Mouse (Mus musculus) hindbrain, embryonic 14.5 days (tissue): ENCODE data around the gene Gpr137c. TPM values are rescaled to one million over a fixed set of nuclear protein-coding genes. Genes with fewer than 3 reads are reported as not detected.
A peak's percentile ranks its signal among the peaks of the same experiment; 100 is the strongest.

ENCODE experiments used
- ATAC-seq: fragments of 200-750 bp; cut with Nextera tagmentation; 2 replicates; pipeline ENCODE4 v1.8.0; 2017; ENCODE audit warnings: moderate number of reproducible peaks, mild to moderate bottlenecking, moderate TSS enrichment, moderate library complexity; ENCODE audit not compliant: low FRiP score
- DNase-seq: peaks from one replicate; pipeline ENCODE4 v3.0.0-alpha.2; 2015; ENCODE audit warnings: low spot score
- H3K27ac ChIP-seq: fragments of 300-500 bp; sonication (generic); 2 replicates; pipeline ENCODE4 v1.5.1; 2014; ENCODE audit warnings: mild to moderate bottlenecking, moderate library complexity
- H3K27me3 ChIP-seq: fragments of 300-500 bp; sonication (generic); 2 replicates; pipeline ENCODE4 v1.6.1; 2014; ENCODE audit warnings: mild to moderate bottlenecking, low read length, mixed read lengths; ENCODE audit not compliant: control insufficient read depth, insufficient read depth
- H3K36me3 ChIP-seq: fragments of 300-500 bp; sonication (generic); replicated peaks from 2 replicates; pipeline ENCODE4 v1.6.1; 2014; ENCODE audit not compliant: control insufficient read depth, insufficient read depth
- H3K4me1 ChIP-seq: fragments of 300-500 bp; sonication (generic); replicated peaks from 2 replicates; pipeline ENCODE4 v1.6.1; 2014; ENCODE audit warnings: antibody characterized with exemption, low read length, mixed read lengths; ENCODE audit not compliant: control insufficient read depth, insufficient read depth
- H3K4me2 ChIP-seq: fragments of 300-500 bp; sonication (generic); replicated peaks from 2 replicates; pipeline ENCODE4 v1.6.1; 2014; ENCODE audit warnings: mild to moderate bottlenecking, moderate library complexity
- H3K4me3 ChIP-seq: fragments of 300-500 bp; sonication (generic); replicated peaks from 2 replicates; pipeline ENCODE4 v1.5.1; 2014; ENCODE audit warnings: mild to moderate bottlenecking, low read length
- H3K9ac ChIP-seq: fragments of 300-500 bp; sonication (generic); 2 replicates; pipeline ENCODE4 v1.6.1; 2014
- H3K9me3 ChIP-seq: fragments of 300-500 bp; sonication (generic); 2 replicates; pipeline ENCODE4 v1.6.1; 2016; ENCODE audit warnings: low read length; ENCODE audit not compliant: control insufficient read depth
- WGBS: fragments of 180-500 bp; shearing (Covaris S2); extraction: QIAGEN DNeasy Blood & Tissue Kit; methylation state at CpG from one replicate; pipeline ENCODE4 v1.1.7; 2014; 5-methylcytosine and 5-hydroxymethylcytosine counted together
- polyA plus RNA-seq: library from polyadenylated mRNA; unstranded; fragments of >200 nt; fragmentation: Nextera tagmentation; extraction: Ambion mirVana; gene quantifications from 2 replicates; pipeline ENCODE4 v1.2.1, GENCODE M21; 2014

Gpr137c gene
- polyA plus RNA-seq, 1 experiment from 2014 or later, result 18.8 TPM

DNA sequence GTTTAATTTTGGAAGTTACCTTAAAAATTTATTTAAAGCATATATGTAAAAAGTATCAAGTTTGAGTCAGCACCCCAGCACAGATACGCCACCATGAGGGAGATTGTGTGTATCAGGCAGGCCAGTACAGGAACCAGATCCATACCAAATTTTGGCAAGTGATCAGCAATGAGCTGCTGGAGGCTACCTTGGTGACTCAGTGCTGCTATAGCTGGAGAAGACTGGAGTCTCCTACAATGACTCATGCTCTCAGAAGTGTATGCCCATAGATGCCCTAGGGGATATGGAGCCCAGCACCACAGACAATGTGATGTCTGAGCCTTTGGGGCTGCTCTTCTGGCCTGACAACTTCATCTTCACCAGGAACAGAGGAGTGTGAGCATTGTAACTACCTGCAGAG lies 8.1 kb upstream of the Gpr137c start:
- DNase-seq (no peak), ATAC-seq (no peak)
- Histone ChIP-seq H3K4me1 (no peaks in the 10 kb centered on the region), H3K4me3 (no peak overlapping the region), H3K9me3 (no peaks in the 10 kb centered on the region), H3K27me3 (no peaks in the 10 kb centered on the region), H3K9ac (no peak overlapping the region), H3K4me2 (no peak overlapping the region), H3K27ac (no peak overlapping the region), H3K36me3 (peaks cover 28% of the 10 kb centered on the region)
- WGBS, result 90% methylated on average over 1 of the region's 1 CpGs

DNA sequence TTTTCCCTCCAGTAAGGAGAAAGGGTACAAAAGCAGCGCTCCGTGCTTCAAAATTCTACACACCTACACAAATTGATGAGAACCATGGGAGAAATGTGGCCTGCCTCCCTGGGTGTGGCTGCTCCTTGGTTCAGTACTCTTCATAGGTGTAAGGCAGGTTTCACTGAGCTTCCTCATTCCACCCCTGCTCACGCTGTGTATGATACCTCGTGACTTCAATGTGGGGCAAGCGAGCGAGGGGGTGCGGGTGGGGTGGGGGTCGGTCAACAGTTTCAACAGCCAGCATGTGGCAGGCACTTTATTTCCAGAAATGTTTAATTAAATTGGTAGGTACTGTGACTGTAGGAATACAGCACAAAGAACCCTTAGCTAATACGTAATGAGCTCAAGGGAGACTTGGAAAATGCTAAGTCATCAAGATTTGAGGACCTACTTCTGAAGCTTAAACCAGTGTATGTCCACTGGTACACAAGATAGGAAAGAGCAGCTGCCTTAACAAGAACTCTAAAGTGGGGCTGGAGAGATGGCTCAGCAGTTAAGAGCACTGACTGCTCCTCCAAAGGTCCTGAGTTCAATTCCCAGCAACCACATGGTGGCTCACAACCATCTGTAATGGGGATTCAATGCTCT lies 2.7 kb upstream of the Gpr137c start:
- DNase-seq (no peak), ATAC-seq (no peak)
- no peak overlapping the region for H3K4me2 ChIP-seq
- no peak overlapping the region for H3K9ac ChIP-seq
- H3K9me3 ChIP-seq, result no peaks in the 10 kb centered on the region
- no peak overlapping the region for H3K4me3 ChIP-seq
- WGBS, result 96% methylated on average over 9 of the region's 9 CpGs
- no peaks in the 10 kb centered on the region for H3K27me3 ChIP-seq
- no peak overlapping the region for H3K27ac ChIP-seq
- H3K36me3 ChIP-seq, result peaks cover 4% of the 10 kb centered on the region; the same call in 1 of the 2 replicates
- H3K4me1 ChIP-seq, result peaks cover 13% of the 10 kb centered on the region; the same call in 1 of the 2 replicates

DNA sequence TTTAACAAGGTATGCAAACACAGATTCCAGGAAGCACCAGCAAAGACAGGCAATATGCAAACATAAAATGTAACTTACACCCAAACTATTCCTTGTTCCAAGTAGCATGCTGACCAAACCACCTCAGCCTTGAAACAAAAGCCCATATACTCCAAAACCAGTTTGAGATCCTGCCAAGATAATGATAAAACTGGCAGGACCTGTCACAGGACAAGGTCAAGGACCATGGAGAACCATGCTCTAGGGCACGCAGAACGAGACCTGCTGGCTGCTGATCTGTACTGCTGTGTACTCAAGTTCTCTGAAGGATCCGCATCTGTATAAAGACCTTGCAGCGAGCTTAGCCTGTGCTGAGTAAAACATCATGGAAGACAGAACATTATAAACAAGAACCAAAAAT lies 1.8 kb upstream of the Gpr137c start:
- H3K27ac ChIP-seq, result no peak overlapping the region
- H3K9me3 ChIP-seq, result no peaks in the 10 kb centered on the region
- H3K4me1 ChIP-seq, result peaks cover 19% of the 10 kb centered on the region; the same call in 1 of the 2 replicates
- H3K36me3 ChIP-seq, result peaks cover 4% of the 10 kb centered on the region; the same call in 1 of the 2 replicates
- ATAC-seq (no peak), DNase-seq (no peak)
- H3K9ac ChIP-seq, result peak overlapping the region; percentile 54
- WGBS, result 94% methylated on average over 4 of the region's 4 CpGs
- no peaks in the 10 kb centered on the region for H3K27me3 ChIP-seq
- H3K4me3 ChIP-seq, result peak overlapping the region; percentile 92
- peak overlapping the region; percentile 77 for H3K4me2 ChIP-seq

DNA sequence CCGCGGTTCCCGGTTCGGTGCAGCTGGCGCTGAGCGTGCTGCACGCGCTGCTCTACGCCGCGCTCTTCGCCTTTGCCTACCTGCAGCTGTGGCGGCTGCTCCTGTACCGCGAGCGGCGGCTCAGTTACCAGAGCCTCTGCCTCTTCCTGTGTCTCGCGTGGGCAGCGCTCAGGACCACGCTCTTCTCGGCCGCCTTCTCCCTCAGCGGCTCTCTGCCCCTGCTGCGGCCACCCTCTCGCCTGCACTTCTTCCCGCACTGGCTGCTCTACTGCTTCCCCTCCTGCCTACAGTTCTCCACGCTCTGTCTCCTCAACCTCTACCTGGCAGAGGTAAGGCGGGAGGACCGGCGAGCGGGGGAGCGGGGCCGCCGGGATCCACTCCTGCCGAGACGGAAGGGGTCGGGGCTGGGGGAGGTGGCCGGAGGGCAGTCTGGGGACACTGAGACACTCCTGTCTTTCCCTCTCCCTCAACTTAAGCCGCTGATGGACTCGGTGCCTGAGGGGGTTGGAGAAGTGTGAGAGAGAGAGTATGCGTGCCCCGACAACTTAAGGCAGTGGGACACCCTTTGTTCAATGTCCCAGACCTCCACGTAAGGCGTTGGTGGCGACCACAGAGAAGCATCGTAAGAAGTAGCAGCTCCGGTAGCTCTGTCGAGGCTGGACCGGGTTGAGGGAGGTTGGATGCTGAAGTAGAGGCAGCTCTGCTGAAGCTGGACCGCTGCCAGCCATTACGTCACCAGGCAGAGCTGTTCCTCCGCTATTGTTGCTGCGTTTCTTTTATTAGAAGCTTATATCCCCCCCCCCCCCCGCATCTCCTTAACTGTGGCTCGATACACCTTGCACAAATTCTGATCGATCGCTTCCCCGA lies 806 bp downstream of the Gpr137c start, which contains the start of gene Txndc16:
TSS of gene Txndc16 (minus strand) at position 239 of the 867 bp plus-strand sequence.
- under 1% methylated on average over 58 of the region's 59 CpGs for WGBS
- no peaks in the 10 kb centered on the region for H3K36me3 ChIP-seq
- H3K27ac ChIP-seq, result peak within 1 kb of the TSS; percentile 95
- H3K27me3 ChIP-seq, result no peaks in the 10 kb centered on the region
- DNase-seq (peak; percentile 93), ATAC-seq (peak; percentile 46)
- H3K4me1 ChIP-seq, result peaks cover 25% of the 10 kb centered on the region; the same call in 1 of the 2 replicates
- peak within 1 kb of the TSS; percentile 77 for H3K4me2 ChIP-seq
- peak within 1 kb of the TSS; percentile 92 for H3K4me3 ChIP-seq
- H3K9ac ChIP-seq, result peak within 1 kb of the TSS; percentile 94
- H3K9me3 ChIP-seq, result no peaks in the 10 kb centered on the region

DNA sequence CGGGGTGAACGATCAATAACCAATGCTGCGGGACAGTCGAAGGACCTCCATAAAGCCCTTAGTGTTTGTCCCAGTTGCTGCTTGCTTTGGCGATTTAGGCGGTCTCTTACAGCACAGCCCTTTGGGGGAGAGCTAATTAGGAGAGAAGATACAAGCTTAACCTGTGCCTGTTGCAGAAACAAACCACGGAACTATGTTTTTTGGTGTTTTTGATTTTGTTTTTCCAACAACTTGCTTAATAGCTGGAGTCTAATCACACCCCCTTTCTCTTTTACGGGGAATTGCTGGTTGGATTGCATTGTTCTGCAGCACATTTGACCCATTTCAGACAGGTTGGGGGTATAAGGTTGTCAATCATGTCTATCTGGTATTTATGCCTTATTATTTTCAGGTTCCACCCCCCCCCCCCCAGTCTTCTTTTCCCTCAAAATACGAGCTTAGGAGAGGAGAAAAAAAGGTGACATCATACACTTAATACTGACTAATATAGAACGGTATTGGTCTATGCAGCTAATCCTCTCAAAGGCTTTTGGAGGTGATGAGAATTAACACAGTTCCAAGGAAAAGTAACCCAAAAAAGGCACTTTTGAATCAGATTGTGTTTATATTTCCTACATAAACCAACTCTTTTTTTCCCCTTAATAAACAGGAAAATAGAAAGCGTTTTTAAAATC lies 1.6 kb downstream of the Gpr137c start:
- H3K27ac ChIP-seq, result peak overlapping the region; percentile 95
- no peaks in the 10 kb centered on the region for H3K9me3 ChIP-seq
- peak overlapping the region; percentile 92 for H3K4me3 ChIP-seq
- H3K36me3 ChIP-seq, result no peaks in the 10 kb centered on the region
- 7% methylated on average over 11 of the region's 11 CpGs for WGBS
- no peaks in the 10 kb centered on the region for H3K27me3 ChIP-seq
- peaks cover 25% of the 10 kb centered on the region; the same call in 1 of the 2 replicates for H3K4me1 ChIP-seq
- no peak for ATAC-seq
- peak overlapping the region; percentile 94 for H3K9ac ChIP-seq
- peak; percentile 69 for DNase-seq
- H3K4me2 ChIP-seq, result peak overlapping the region; percentile 53

DNA sequence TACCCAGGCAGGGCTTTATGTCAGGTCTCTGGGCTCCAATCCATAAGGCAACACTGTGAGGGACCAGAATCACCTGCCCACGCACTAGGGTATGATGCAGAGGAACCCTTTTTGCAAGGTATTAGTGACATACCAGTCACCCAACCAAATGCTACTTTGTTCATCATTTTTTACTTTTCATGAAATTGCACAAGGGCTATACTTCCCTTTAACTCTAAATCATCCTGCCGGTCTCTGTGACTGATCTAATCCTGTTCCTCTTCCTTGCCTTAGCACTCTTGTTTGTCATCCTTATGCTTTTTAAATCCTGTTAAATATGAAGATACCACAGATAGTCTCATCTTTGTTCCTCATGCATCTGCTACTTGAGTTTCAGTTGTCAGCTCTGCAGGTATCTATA lies 19.5 kb downstream of the Gpr137c start:
- no peaks in the 10 kb centered on the region for H3K9me3 ChIP-seq

DNA sequence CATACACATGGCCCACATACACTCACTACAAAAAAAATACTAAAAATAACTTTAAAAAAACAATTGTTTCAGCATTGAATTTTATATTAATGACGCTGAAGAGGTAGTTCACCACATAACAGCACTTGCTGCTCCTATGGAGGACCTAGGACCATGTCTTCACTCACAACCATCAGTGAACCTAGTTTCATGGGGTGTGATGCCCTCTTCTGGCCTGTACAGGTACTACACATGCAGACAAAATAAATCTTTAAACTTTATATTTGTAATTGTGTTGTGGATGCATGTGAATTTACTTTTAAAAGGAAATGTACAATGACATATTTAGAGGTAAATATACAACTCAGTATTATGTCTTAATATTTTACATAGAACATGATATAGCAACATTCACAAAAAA lies 22.1 kb downstream of the Gpr137c start:
- no peak for ATAC-seq
- Histone ChIP-seq H3K27me3 (no peaks in the 10 kb centered on the region), H3K4me2 (no peak overlapping the region), H3K36me3 (peaks cover 6% of the 10 kb centered on the region), H3K4me3 (no peak overlapping the region), H3K9me3 (no peaks in the 10 kb centered on the region), H3K4me1 (no peaks in the 10 kb centered on the region), H3K9ac (no peak overlapping the region), H3K27ac (no peak overlapping the region)
- DNase-seq, result no peak
- WGBS, result 60% methylated on average over 1 of the region's 1 CpGs

More for the DNA sequence above, 19.5 kb downstream of the Gpr137c start:
- no peak overlapping the region for H3K27ac ChIP-seq
- no peak overlapping the region for H3K9ac ChIP-seq
- DNase-seq (no peak), ATAC-seq (no peak)
- H3K4me1 ChIP-seq, result no peaks in the 10 kb centered on the region
- H3K4me3 ChIP-seq, result no peak overlapping the region
- 91% methylated on average over 2 of the region's 2 CpGs for WGBS
- H3K27me3 ChIP-seq, result no peaks in the 10 kb centered on the region
- no peaks in the 10 kb centered on the region for H3K36me3 ChIP-seq
- no peak overlapping the region for H3K4me2 ChIP-seq

DNA sequence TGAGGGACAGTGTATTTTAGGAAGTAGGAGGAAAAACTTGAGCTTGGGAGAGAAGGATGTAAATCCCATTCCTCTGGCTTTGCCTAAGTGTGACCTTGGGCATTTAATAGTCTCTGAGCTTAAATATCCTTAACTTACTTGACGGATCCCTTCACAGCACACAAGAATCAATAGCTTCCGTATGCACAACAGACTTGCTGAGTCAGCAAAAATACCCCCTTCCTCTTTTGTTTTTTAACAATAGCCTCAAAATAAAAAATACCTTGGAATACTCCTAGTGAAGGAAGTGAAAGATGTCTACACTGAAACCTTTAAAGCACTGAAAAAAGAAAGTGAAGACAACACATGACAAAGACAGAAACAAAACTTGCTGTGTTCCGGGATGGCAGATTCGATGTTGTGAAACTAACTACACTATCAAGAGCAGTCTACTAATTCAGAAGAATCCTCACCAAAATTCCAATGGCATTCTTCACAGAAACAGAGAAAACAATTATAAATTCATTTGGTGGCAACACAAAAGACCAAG lies 32.1 kb downstream of the Gpr137c start:
- Histone ChIP-seq H3K27me3 (no peaks in the 10 kb centered on the region), H3K4me2 (no peak overlapping the region), H3K9ac (no peak overlapping the region), H3K27ac (no peak overlapping the region), H3K4me1 (no peaks in the 10 kb centered on the region), H3K36me3 (peaks cover 24% of the 10 kb centered on the region), H3K9me3 (no peaks in the 10 kb centered on the region), H3K4me3 (no peak overlapping the region)
- no peak for DNase-seq
- 88% methylated on average over 4 of the region's 4 CpGs for WGBS
- no peak for ATAC-seq
